Mouse (Mus musculus): ENCODE measurements around the gene Rala.
"Not testable (repeated sequence)": the region's sequence is repeated elsewhere in the genome, so short reads cannot be mapped to it uniquely, and the experiment has no call there.

The Rala gene

DNA sequence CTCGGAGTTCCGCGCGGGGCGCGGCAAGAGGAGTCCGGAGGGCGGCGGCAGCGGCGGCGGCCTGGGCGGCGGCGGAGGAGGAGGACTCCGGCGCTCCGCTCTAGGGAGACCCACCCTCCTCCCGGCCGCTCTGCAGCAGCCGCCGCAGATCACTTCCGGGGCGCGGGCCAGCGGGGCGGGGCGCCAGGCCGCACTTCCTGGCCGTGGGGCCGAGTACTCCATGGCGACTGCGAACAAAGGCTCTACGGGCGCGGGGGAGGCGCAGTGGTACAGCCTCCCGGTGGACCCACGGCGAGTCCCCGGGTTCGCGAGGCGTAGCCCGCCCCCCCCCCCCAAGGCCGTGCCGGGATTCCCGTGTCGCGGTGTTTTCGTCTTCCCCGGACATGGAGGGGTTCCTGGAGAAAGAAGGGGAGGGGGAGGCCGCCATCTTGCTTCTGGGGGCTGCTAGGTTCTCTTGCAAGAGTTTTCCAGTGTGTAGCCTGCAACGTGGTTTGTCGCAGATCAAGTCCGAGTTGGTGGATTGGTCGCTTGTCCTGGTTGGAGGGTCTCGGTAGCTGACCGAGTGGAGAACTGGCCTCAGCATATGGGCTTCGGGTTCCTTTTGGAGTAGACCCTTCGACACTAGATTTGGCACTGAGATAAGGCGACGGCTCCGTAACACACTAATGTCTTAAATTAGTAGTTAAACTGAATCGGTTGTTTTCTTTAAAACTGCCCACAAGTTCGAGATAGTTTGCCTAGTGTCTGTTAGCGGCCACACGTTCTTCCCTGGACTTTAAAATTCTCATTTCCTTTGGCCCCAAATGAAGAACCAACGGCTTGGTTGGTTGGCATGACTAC is at the start of gene Rala:
Gene Rala (minus strand): TSS at position 162 of the 840 bp plus-strand sequence.
- DNase-seq, result peak; percentile 95 to 96

DNA sequence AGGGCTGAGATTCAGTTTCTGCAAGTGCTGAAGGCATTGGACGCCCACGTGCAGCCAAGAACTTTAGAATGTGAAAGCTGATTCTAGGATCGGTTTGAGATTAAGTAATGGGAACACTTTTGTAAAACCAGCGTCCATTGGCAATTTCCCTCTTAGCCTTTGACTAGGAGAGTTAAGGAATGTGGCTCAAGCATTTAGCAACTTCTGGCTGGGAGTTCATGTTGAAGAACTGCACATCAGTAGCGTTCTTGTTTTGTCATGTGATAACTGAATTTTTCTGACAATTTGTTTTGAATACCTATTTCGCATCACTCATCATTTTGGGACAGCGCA is 49.4 kb upstream of the Rala start:
- DNase-seq, result no peak

DNA sequence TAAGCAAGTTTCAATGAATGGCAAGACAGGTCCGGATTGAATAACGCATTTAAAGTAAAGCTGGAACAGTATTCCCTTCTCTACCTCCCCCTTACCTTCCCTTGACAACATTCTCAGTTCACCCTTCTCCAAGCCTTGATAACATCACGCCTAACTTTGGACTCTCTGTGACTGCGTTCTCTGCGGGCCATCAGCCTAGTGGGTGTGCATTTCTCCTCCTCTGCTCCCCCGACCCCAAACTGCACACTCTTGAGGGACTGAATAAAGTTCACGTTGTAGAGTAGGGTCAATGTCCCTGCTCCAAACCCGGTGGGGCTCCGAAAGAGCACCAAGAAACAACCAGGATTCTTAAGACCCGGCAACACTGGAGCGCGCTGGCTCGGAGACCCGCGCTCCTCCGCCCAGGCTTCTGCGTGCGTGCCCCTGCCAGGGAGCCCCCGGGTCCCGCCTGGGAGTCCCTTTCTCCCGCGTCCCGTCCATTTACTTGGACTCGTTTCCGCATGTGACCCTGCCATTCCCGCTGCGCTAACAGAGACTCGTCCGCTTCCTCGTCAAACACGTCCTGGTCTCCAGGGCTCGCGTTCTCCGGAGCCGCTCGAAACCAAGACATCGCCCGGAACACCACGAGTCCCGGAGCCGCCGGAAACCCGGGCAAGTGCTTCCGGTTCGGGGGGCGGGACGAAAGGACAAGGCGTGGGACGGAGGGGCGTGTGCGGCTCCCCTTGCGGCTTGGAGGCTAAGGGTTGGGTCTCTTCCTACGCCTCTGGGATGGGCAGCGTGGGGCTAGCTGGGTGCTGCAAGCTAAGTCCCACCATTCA is 48.9 kb upstream of the Rala start, which contains the start of gene Yae1d1:
Gene Yae1d1 (minus strand): TSS at position 653 of the 818 bp plus-strand sequence.
- DNase-seq, result peak; percentile 91 to 92

DNA sequence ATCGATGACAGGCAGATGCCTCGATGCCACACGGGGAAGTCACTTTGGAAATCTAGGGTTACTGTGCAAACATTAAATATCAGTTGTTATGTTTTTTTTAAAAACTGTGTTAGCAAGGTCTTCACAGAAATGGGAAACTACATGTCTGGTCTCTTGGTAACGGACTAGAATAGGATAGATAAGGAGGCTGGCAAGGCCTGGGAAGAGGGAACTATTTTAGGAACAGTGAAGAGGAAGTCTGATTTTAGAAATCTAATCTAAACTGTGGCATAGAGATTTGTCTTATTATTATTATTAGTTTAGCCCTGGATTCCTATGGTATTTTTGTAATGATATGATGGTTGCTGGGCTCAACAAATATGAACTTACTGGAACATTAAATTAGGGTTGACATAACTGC is 48.0 kb upstream of the Rala start:
- no peak for DNase-seq

DNA sequence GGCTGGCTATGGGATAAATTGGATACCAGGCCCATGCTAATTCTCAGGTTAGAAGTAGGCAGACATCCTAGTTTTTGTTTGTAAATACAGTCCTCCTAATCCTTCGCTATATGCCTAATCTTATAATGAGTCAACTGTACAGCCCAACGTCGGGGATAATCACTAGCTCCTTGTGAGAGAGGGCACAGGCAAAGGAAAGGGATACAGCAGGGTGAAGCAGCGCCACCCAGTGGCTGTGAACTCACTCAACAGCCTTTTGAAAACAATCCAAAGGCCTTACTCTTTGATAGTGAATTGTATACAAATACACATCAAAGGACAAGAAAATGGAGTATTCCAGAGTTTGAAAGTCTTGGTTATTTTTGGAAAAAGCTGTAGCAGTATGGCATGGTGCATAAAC is 39.2 kb upstream of the Rala start:
- DNase-seq, result peak; percentile 34 to 39

DNA sequence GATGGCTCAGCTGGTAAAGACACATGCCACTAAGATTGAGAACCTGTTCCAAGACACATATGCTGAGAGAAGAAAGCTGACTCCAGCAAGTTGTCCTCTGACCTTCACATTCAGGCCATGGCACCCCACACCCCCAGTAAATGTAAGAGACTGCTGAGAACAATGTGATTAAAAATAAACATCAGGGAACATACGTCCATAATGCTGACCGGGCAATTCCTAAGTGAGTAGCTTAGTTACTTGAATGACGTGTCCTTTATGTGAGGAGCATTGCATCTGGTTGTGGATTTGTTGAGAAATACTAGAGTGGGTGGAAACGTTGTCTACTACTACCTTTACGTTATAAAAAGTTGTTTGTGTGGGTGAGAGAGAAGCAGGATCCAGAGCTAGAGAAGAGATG is 38.6 kb upstream of the Rala start:
- DNase-seq, result no peak

DNA sequence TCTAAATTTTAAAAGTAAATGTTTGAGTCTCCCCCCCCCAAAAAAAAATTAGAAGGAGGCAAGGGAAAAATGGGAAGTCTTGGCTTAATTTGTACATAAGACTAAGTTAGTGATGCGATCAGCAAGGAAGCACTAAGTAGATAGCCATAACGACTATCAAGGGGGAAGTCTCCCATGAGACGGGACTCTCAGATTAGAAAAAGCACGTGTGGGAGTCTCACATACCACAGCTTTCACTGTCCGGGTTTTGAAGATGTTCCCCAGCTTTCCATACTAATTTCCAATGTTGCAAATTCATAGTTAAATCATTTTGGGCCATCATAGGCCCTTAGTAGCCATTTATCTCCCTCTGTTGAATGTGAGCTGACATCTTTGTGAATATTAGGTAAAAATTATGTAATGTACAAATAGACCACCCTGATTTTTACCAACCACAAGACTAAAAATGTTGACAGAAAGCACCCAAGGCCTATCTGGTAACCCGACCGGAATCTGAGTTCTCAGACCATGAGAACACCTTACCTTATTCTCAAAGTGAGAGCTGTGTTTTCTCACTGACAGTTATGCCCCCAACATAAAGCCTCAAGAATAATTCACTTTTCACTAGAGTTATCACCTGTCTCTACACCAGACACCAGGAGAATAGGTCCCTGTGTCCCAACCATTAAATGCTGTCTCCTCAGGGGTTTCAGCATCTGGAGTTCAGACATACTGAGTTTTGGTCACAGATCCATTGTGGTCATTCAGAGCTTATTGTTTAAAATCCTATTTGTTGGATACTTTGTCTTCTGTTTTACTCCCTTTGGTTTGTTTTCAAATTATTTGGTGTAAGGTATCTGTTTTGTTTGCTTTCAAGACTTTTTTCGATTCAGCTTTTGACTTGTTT is 33.1 kb upstream of the Rala start:
- DNase-seq, result no peak

DNA sequence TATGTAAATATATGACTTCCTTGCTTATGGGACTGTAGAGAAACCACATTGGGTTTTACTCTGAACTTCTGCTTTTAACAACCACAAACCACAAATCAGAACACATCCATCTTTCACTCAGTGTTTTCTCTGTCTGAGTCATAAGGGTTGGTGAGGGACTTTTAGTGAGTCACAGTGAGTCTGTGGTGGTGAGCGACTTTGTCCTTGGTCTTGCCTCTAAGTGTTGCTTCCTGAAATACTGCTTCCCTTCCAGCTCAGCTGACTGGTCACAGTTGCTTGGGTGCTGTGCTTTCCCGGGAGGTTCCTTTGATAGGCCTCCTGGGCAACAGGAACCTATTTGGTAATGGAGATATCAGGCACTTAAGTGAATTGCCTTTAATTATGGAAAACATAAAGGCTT is 31.9 kb upstream of the Rala start:
- DNase-seq, result no peak

DNA sequence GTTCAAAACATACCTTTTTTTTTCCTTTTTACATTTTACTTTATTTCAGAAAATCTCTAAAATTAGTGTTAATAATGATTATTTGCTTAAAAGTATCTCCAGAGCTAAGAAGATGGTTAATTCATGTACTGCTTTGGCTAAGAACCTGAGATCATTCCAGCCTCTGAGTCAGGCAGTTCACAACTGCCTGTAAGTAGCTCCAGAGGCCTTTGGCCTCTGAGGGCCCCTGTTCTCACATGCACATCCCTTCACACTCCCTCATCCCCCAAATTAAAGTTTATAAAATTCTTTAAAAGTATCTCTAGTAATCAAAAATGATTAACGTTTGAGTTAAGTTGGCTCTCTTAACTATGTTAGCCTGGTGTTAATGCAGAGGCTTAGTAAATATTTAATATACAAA is 31.4 kb upstream of the Rala start:
- no peak for DNase-seq

DNA sequence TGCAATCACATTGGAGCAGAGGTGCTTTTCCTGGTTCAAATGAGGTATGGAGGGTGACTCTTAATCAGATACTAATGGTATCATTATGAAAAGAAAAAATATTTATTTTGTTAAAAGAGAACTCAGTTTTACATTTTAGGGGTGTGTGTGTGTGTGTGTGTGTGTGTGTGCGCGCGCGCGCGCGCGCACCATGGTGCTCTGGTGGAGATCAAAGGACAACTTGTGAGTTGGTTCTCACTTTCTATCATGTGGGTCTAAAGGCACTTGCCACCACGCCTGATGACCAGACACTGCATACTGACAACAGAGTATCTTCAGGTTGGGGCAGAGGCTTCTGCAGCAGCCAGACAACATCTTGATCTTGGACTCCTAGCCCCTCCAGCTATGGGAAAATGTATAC is 30.7 kb upstream of the Rala start:
- DNase-seq, result no peak

DNA sequence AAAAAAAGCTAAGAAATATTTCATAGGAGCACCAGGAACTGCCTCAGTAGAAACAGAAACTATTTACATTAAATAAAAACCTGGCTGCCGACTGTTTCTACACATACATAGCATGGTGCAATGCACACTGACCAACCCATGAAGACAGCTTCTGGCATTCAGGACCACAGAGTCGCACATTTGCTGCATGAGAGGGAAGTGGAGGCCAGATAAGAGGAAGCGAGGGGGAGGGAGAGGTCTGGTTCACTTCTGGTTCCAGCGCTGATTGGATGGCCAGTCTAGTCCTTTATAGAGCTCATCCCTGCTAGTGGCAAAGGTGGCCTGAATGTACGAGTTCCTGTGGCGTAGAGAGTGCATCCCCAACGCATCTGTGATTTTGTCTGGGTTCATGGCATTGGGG is 16.6 kb upstream of the Rala start:
- no peak for DNase-seq

DNA sequence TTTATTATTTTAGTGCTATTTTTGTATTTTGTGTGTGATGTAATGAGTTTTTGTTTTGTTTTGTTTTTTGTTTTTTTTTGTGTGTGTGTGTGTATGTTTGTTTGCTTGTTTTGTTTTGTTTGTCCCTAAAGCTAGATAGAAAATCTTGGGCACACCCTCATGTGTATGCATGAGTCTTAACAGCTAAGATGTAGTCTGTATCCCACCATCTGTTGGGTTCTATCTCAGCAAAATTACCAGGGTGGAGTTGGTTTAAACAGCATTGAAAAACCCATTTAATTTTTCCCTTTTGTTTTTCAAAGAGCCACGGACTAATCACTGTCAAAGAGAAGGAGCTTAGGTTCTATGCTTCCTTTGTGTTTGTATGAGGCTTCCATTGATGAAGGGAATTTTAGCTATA is 10.2 kb upstream of the Rala start:
- no peak for DNase-seq

DNA sequence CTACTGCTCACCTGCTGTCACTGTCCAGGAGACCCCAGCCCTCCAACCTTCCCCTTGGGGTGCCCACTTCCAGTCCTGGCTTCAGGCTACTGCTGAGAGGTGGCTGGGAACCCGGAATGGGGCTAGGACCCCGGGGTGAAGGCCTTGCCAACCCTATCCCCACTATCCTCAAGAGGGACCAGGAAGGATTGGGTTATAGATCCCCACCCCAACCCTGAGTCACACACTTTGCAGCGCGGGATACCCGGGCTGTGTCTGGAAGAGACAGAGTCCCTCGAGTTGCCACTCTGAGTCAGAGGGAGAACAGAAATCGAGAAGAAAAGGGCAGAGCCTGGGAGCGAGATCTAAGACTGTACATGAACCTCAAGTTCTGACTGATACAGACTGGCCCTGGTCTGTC is 6.5 kb upstream of the Rala start:
- not testable (repeated sequence) for DNase-seq

DNA sequence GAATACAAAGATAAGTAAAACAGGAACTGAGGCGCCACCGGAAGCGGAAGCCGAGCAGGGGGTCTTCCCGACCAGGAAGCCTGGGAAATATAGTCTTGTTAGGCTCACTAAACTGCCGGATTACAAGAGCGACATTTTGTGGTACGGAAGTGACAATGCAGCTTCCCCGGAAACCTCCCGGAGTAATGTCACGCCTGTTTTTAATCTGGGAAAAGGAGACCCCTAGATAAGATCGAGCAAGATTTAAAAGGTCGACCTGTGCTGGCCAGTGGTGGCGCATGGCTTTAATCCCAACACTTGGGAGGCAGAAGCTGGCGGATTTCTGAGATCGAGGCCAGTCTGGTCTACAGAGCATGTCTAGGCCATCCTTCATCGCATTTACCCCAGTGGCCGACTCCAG is 5.5 kb upstream of the Rala start:
- DNase-seq, result no peak

DNA sequence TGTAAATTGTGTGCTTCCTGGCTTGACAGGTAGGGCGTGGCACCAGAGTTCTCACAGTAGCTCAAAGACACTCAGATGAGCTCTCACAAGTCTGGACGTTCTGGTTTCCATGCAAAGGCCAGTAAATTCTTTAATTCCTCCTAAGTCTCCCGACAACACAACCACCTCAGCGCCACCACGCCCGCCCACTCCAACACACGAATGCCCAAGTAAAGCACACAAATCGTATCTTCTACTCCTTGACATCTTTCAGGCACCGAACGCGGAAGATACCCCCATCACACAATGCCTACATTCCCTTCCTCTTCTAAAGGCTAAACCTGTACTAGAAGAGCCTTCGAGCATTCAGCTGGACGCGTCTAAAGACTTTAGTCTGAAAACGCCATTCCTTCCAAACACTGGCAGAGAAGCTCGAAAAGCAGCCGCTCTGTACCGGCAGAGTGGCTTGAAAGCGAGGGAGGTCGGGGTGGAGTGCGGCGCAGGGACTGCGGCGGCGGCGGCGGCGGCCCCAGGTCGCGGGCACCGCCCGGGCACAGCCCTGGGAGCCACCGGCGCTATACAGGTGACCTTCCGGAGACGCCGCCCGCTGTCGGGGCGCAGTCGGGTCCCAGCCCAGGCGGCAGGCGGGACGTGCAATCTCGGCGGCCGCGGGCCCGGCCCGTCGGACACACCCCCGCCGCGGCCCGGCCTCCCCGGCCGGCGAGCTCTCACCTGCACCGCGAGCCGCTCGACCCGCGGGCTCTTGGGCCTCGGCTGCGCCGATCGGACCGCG is 547 bp downstream of the Rala start:
- peak in 1 of 2 experiments; percentile 9 for DNase-seq

DNA sequence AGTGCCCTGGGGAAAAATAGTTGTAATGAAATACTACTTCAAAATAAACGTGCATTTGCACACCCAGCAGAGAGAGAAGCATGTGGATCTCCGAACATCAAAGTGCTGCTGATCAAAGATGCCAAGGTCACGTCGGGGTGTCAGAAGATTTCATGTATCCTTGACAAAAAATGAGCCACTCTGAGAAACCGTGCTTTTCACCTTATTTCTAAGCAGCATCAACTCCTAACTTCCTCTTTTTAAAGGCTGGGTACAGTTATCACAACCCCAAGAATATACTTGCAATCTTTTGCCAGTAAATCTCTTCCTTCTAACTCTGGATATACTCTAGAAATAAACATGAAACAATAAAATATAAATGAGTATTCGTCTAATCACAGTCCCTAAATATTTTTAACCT is 1.7 kb downstream of the Rala start:
- no peak for DNase-seq

DNA sequence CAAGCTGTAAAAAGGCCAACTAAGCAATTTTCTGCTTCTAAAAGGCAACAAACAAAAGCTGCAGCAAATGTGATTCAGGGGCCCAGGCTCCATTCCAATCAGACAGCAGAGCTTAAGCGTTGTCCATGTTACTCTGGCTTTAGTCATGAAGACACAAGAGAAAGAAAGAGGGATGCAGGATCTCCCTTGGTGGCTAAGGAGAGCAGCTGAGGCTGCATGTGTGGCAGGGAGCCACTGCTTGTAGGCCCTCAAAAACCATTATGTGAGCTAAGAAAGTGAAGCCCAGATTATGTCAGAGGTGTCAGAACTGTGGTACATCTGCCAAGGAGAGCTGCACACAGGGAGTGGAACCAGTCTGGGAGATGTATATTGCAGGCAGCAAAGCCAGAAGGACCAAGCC is 36.7 kb downstream of the Rala start:
- no peak for DNase-seq

DNA sequence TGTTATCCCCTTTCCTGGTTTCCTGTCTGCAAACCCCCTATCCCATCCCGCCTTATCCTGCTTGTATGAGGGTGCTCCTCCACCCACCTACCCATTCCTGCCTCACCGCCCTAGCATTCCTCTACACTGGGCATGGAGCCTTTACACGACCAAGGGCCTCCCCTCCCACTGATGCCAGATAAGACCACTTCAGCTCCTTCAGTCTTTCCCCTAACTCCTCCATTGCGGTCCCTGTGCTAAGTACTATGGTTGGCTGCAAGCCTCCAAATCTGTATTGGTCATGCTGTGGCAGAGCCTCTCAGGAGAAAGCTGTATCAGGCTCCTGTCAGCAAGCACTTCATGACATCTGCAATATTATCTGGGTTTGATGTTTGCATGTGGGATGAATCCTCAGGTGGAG is 42.6 kb downstream of the Rala start:
- DNase-seq, result no peak

DNA sequence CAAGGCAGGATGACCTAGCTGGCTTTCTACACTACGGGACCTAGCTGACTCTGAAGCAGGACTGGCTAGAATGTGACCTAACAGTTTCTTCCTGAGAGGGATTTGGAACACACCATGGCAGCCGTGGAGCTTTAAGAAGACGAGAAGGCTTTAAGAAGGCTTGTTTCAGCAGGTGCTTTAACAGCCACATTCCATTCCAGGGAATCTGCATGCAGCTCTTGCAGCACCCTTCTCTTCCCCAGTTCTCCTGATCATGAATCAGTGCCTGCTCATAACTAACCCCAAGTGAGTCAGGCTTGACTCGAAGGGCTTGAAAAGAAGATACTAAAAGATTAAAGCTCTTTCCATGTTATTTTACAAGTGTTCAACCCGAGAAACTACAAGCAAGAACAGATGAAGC is 43.4 kb downstream of the Rala start:
- no peak for DNase-seq

DNA sequence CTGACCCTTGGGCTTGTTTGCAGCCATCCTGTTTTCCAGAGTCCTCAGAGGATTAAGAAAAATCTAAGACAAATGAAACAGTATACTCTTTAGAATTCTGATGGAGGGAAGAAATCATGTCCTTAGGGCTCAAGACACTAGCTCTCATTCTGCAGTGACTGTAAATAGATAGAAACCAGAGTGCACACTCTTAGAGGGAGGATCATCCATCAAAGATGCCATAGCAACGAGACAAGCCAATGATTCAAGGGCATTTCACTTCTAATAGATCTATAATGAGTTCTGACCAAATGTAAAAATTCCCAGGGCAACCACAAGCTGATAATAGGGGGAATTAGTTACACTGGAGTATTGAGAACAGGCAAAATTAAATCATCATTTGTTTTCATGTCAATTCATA is 47.0 kb downstream of the Rala start:
- DNase-seq, result no peak

DNA sequence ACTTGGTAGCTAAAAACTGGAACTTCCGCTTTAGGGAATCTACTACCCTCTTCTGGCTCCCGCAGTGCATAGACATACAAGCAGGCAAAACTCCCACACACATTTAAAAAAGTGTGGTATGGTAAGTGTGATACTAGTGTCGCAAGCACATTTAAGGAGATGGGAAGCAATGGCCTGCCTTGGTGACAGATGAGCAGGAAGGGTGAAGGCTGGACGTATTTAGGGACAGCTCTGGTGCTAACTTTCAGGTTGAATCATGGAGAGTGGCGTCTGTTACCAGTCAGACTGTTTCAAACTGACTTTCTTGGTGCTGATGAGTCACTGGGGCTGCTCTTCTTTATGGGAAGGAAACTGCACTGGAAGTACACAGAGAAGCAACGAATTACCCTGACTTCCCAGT is 52.5 kb downstream of the Rala start:
- DNase-seq, result no peak

DNA sequence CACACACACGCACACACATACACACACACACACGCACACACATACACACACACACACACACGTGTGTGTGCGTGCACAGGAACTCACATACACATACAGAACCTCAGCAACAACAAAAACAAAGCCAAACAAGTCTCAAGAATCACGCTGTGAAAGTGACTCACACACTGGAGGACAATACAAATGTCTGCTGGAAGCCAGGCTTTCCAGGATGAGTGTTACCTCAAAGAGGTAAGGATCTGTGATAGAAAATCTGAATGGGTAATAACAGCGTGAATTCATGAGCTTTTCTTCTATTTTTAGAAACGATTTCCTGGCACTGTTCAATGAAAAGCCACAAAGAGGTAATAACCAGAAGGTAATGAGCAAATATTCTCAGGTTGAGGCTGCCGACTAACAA is 59.8 kb downstream of the Rala start:
- DNase-seq, result peak in 1 of 2 experiments; percentile 11

Data from cerebellum, postnatal 36 days (tissue).